Mouse (Mus musculus): Measurements from ENCODE around the gene Ppme1. TPM values are rescaled to one million over a fixed set of nuclear protein-coding genes. Genes with fewer than 3 reads are reported as not detected.

Gene Ppme1
- polyA plus RNA-seq, 1 experiment from 2014 or later: 55.3 TPM

GRCm38 (mm10) chr7:100295745-100296144 lies 76.4 kb downstream of the Ppme1 start:
- no peak overlapping the region for H3K27ac ChIP-seq
- H3K9me3 ChIP-seq: no peaks in the 10 kb centered on the region
- H3K27me3 ChIP-seq: no peaks in the 10 kb centered on the region
- no peak overlapping the region for H3K9ac ChIP-seq
- ATAC-seq (ENCODE audit: insufficient number of reproducible peaks, low FRiP score, low TSS enrichment, low read depth): no peak
- peaks cover 7% of the 10 kb centered on the region; the same call in 1 of the 2 replicates for H3K4me1 ChIP-seq
- H3K4me2 ChIP-seq: no peak overlapping the region
- WGBS: 84% methylated on average over 2 of the region's 2 CpGs
- no peak overlapping the region for H3K4me3 ChIP-seq
- H3K36me3 ChIP-seq: peaks cover 25% of the 10 kb centered on the region

- ATAC-seq (ENCODE audit: insufficient number of reproducible peaks, low FRiP score, low TSS enrichment, low read depth): no peak
- H3K4me2 ChIP-seq: no peak overlapping the region
- H3K9me3 ChIP-seq: no peaks in the 10 kb centered on the region
- H3K27me3 ChIP-seq: no peaks in the 10 kb centered on the region
- no peak overlapping the region for H3K27ac ChIP-seq
- no peak overlapping the region for H3K9ac ChIP-seq
- H3K36me3 ChIP-seq: peaks cover 30% of the 10 kb centered on the region
- 84% methylated on average over 8 of the region's 8 CpGs for WGBS
- no peak overlapping the region for H3K4me3 ChIP-seq
- peaks cover 12% of the 10 kb centered on the region for H3K4me1 ChIP-seq
Observed at GRCm38 (mm10) chr7:100293546-100293945, 78.6 kb downstream of the Ppme1 start.

GRCm38 (mm10) chr7:100288622-100289021 lies 83.5 kb downstream of the Ppme1 start:
- H3K9me3 ChIP-seq: no peaks in the 10 kb centered on the region
- H3K4me2 ChIP-seq: peak overlapping the region; percentile 52
- H3K36me3 ChIP-seq: peaks cover 14% of the 10 kb centered on the region; the same call in 1 of the 2 replicates
- 17% methylated on average over 11 of the region's 11 CpGs for WGBS
- peak; percentile 92 for ATAC-seq (ENCODE audit: insufficient number of reproducible peaks, low FRiP score, low TSS enrichment, low read depth)
- H3K4me1 ChIP-seq: peaks cover 45% of the 10 kb centered on the region
- peak overlapping the region; percentile 98 for H3K27ac ChIP-seq
- H3K27me3 ChIP-seq: no peaks in the 10 kb centered on the region
- 0 out of 2 replicates have a peak overlapping the region, but pooled peaks have one; percentile 4 for H3K9ac ChIP-seq
- peak overlapping the region; percentile 25 for H3K4me3 ChIP-seq

- Histone ChIP-seq H3K4me3 (peak overlapping the region; percentile 25), H3K27me3 (no peaks in the 10 kb centered on the region)
- 2% methylated on average over 7 of the region's 7 CpGs for WGBS
Observed at GRCm38 (mm10) chr7:100287748-100288578, 84.1 kb downstream of the Ppme1 start.

GRCm38 (mm10) chr7:100285383-100285782 lies 86.7 kb downstream of the Ppme1 start, which contains the start of gene P4ha3:
Gene P4ha3 (plus strand): TSS chr7:100285520.
- H3K27ac ChIP-seq: peak within 1 kb of the TSS; percentile 98
- under 1% methylated on average over 47 of the region's 53 CpGs for WGBS
- ATAC-seq (ENCODE audit: insufficient number of reproducible peaks, low FRiP score, low TSS enrichment, low read depth): no peak

More at GRCm38 (mm10) chr7:100287748-100288578, 84.1 kb downstream of the Ppme1 start:
- Histone ChIP-seq H3K4me2 (peak overlapping the region; percentile 52), H3K27ac (peak overlapping the region; percentile 98), H3K9me3 (no peaks in the 10 kb centered on the region), H3K4me1 (peaks cover 45% of the 10 kb centered on the region), H3K36me3 (0 out of 2 replicates have a peak, but pooled peaks cover 7% of the 10 kb centered on the region), H3K9ac (0 out of 2 replicates have a peak overlapping the region, but pooled peaks have one; percentile 4)
- ATAC-seq (ENCODE audit: insufficient number of reproducible peaks, low FRiP score, low TSS enrichment, low read depth): peak; percentile 90

GRCm38 (mm10) chr7:100283298-100283697 lies 88.8 kb downstream of the Ppme1 start:
- no peaks in the 10 kb centered on the region for H3K27me3 ChIP-seq
- H3K4me2 ChIP-seq: no peak overlapping the region
- H3K36me3 ChIP-seq: no peaks in the 10 kb centered on the region
- H3K9me3 ChIP-seq: no peaks in the 10 kb centered on the region
- no peak for ATAC-seq (ENCODE audit: insufficient number of reproducible peaks, low FRiP score, low TSS enrichment, low read depth)
- H3K27ac ChIP-seq: peak overlapping the region; percentile 17; the same call in 1 of the 2 replicates
- no peak overlapping the region for H3K9ac ChIP-seq
- H3K4me1 ChIP-seq: peaks cover 30% of the 10 kb centered on the region
- 17% methylated on average over 3 of the region's 3 CpGs for WGBS
- H3K4me3 ChIP-seq: no peak overlapping the region

More at GRCm38 (mm10) chr7:100285383-100285782, 86.7 kb downstream of the Ppme1 start, which contains the start of gene P4ha3:
- H3K9me3 ChIP-seq: no peaks in the 10 kb centered on the region
- H3K4me1 ChIP-seq: peaks cover 45% of the 10 kb centered on the region
- peak within 1 kb of the TSS; percentile 73 for H3K9ac ChIP-seq
- H3K27me3 ChIP-seq: no peaks in the 10 kb centered on the region
- peak within 1 kb of the TSS; percentile 59 for H3K4me3 ChIP-seq
- 0 out of 2 replicates have a peak, but pooled peaks cover 1% of the 10 kb centered on the region for H3K36me3 ChIP-seq
- H3K4me2 ChIP-seq: peak within 1 kb of the TSS; percentile 86

GRCm38 (mm10) chr7:100281596-100281995 lies 90.5 kb downstream of the Ppme1 start:
- peaks cover 17% of the 10 kb centered on the region for H3K4me1 ChIP-seq
- no peaks in the 10 kb centered on the region for H3K36me3 ChIP-seq
- no peak overlapping the region for H3K4me2 ChIP-seq
- no peaks in the 10 kb centered on the region for H3K27me3 ChIP-seq
- no peak overlapping the region for H3K9ac ChIP-seq
- 51% methylated on average over 3 of the region's 3 CpGs for WGBS
- H3K4me3 ChIP-seq: no peak overlapping the region
- H3K27ac ChIP-seq: no peak overlapping the region
- ATAC-seq (ENCODE audit: insufficient number of reproducible peaks, low FRiP score, low TSS enrichment, low read depth): no peak
- H3K9me3 ChIP-seq: no peaks in the 10 kb centered on the region

- 0% methylated on average over 1 of the region's 1 CpGs for WGBS
- Histone ChIP-seq H3K4me2 (no peak overlapping the region), H3K9ac (no peak overlapping the region), H3K4me1 (peaks cover 2% of the 10 kb centered on the region), H3K9me3 (no peaks in the 10 kb centered on the region), H3K27me3 (no peaks in the 10 kb centered on the region), H3K27ac (no peak overlapping the region), H3K36me3 (no peaks in the 10 kb centered on the region), H3K4me3 (no peak overlapping the region)
- no peak for ATAC-seq (ENCODE audit: insufficient number of reproducible peaks, low FRiP score, low TSS enrichment, low read depth)
Observed at GRCm38 (mm10) chr7:100279803-100280202, 92.3 kb downstream of the Ppme1 start.

Other genes with a start within 250 kb of the Ppme1 start
- 20.1 and 20.4 TPM in 2 replicates for gene Lipt2, start 213.0 kb downstream of the Ppme1 start, polyA plus RNA-seq (2015; fragmentation: Nextera tagmentation; extraction: Ambion mirVana)
- 14.3 and 16.9 TPM in 2 replicates for gene Kcne3, start 195.8 kb downstream of the Ppme1 start, polyA plus RNA-seq (2015; fragmentation: Nextera tagmentation; extraction: Ambion mirVana)
- 2.1 and 3.1 TPM in 2 replicates for gene Pgm2l1, start 144.9 kb downstream of the Ppme1 start, polyA plus RNA-seq (2015; fragmentation: Nextera tagmentation; extraction: Ambion mirVana)
- 24.0 and 28.1 TPM in 2 replicates for gene P4ha3, start 86.8 kb downstream of the Ppme1 start, polyA plus RNA-seq (2015; fragmentation: Nextera tagmentation; extraction: Ambion mirVana)
- 16.8 and 19.7 TPM in 2 replicates for gene C2cd3, start 74 bp downstream of the Ppme1 start, polyA plus RNA-seq (2015; fragmentation: Nextera tagmentation; extraction: Ambion mirVana)
- 0.28 and 0.79 TPM in 2 replicates for gene Ucp3, start 100.7 kb upstream of the Ppme1 start, polyA plus RNA-seq (2015; fragmentation: Nextera tagmentation; extraction: Ambion mirVana)
- 141 and 187 TPM in 2 replicates for gene Ucp2, start 121.0 kb upstream of the Ppme1 start, polyA plus RNA-seq (2015; fragmentation: Nextera tagmentation; extraction: Ambion mirVana)
- 0.27 and 0.38 TPM in 2 replicates for gene Dnajb13, start 142.7 kb upstream of the Ppme1 start, polyA plus RNA-seq (2015; fragmentation: Nextera tagmentation; extraction: Ambion mirVana)
- 20.9 and 24.6 TPM in 2 replicates for gene Coa4, start 164.8 kb upstream of the Ppme1 start, polyA plus RNA-seq (2015; fragmentation: Nextera tagmentation; extraction: Ambion mirVana)
- 95.4 and 106 TPM in 2 replicates for gene Rab6a, start 235.1 kb upstream of the Ppme1 start, polyA plus RNA-seq (2015; fragmentation: Nextera tagmentation; extraction: Ambion mirVana)
- gene Mrpl48, start 236.0 kb upstream of the Ppme1 start, polyA plus RNA-seq (2015; fragmentation: Nextera tagmentation; extraction: Ambion mirVana): 72.9 and 73.5 TPM in 2 replicates

All from limb, embryonic 15.5 days (tissue).